Mouse (Mus musculus): Measurements from ENCODE around the gene 6330409D20Rik.

DNA sequence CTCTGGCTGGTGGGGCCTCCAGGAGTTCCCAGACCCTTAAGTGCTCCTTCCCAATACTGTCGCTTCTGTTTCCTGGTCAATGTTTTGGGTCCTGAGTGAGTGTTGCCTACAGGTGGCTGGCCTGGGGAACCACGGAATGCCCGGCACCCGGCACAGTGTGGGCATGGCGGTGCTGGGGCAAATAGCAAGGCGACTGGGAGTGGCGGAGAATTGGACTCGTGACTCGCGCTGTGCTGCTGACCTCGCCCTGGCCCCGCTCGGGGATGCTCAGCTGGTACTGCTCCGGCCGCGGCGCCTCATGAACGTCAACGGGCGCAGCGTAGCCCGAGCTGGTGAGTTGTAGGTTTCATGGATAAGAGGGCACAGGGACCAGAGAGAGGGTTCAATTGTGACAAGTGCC is 35.4 kb upstream of the 6330409D20Rik start:
- no peak for TF ChIP-seq CTCF (IDR thresholded peaks at IDR 0.05)
- TF ChIP-seq EP300 (IDR thresholded peaks at IDR 0.05), result no peak
